Mouse (Mus musculus) neural tube, embryonic 11.5 days (tissue): ENCODE measurements around the gene Fgfrl1. TPM values are rescaled to one million over a fixed set of nuclear protein-coding genes. Genes with fewer than 3 reads are reported as not detected.

ENCODE experiments used
- ATAC-seq: fragments of 200-750 bp; cut with Nextera tagmentation; 2 replicates; pipeline ENCODE4 v1.8.0; 2017; ENCODE audit warnings: moderate number of reproducible peaks, mild to moderate bottlenecking, moderate TSS enrichment, moderate library complexity; ENCODE audit not compliant: insufficient read depth, low FRiP score, low TSS enrichment
- DNase-seq: peaks from one replicate; pipeline ENCODE4 v3.0.0-alpha.2; 2015; ENCODE audit warnings: low spot score
- H3K27ac ChIP-seq: fragments of 300-500 bp; sonication (generic); 2 replicates; pipeline ENCODE4 v1.5.1; 2014; ENCODE audit warnings: low read depth, mild to moderate bottlenecking, low read length
- H3K27me3 ChIP-seq: fragments of 300-500 bp; sonication (generic); 2 replicates; pipeline ENCODE4 v1.6.1; 2014; ENCODE audit warnings: mild to moderate bottlenecking, low read length, mixed read lengths; ENCODE audit not compliant: control insufficient read depth, insufficient read depth
- H3K36me3 ChIP-seq: fragments of 300-500 bp; sonication (generic); 2 replicates; pipeline ENCODE4 v1.6.1; 2014; ENCODE audit warnings: mild to moderate bottlenecking, low read length, moderate library complexity, mixed read lengths; ENCODE audit not compliant: control insufficient read depth, insufficient read depth
- H3K4me1 ChIP-seq: fragments of 300-500 bp; sonication (generic); 2 replicates; pipeline ENCODE4 v1.6.1; 2014; ENCODE audit warnings: low read length, mixed read lengths; ENCODE audit not compliant: control insufficient read depth, insufficient read depth
- H3K4me2 ChIP-seq: fragments of 300-500 bp; sonication (generic); 2 replicates; pipeline ENCODE4 v1.6.1; 2014; ENCODE audit warnings: low read depth, mild to moderate bottlenecking, moderate library complexity
- H3K4me3 ChIP-seq: fragments of 300-500 bp; sonication (generic); 2 replicates; pipeline ENCODE4 v1.5.1; 2014; ENCODE audit warnings: low read depth, low read length
- H3K9ac ChIP-seq: fragments of 300-500 bp; sonication (generic); 2 replicates; pipeline ENCODE4 v1.6.1; 2014; ENCODE audit warnings: mild to moderate bottlenecking, low read length
- H3K9me3 ChIP-seq: fragments of 300-500 bp; sonication (generic); 2 replicates; pipeline ENCODE4 v1.6.1; 2016; ENCODE audit warnings: low read length; ENCODE audit not compliant: control insufficient read depth
- WGBS: fragments of 180-500 bp; shearing (Covaris S2); extraction: QIAGEN DNeasy Blood & Tissue Kit; methylation state at CpG from one replicate; pipeline ENCODE4 v1.1.7; 2014; 5-methylcytosine and 5-hydroxymethylcytosine counted together
- polyA plus RNA-seq: library from polyadenylated mRNA; unstranded; fragments of >200 nt; fragmentation: Nextera tagmentation; extraction: Ambion mirVana; gene quantifications from 2 replicates; pipeline ENCODE4 v1.2.1, GENCODE M21; 2014

Fgfrl1 gene
- 26.0 and 28.6 TPM in 2 replicates for polyA plus RNA-seq

DNA sequence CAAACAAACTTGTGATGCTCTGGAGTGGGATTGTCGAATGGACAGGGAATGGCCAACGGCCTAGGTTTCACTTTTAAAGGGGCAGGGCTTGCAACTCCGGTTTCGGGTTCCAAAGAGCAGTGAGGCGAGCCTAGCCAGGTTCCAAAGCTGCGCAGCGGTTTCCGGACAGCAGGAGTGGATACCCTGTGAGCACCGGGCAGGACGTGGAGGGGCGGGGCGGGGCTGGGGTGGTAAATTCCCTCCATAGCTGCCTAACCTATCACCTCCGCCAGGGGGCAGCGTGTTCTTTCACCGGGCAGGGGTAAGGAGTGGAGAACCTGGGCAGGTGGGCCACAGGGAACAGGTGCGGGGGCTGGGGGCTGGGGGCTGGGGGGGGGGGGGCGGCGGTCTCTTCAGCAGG is at the start of gene Fgfrl1:
Gene Fgfrl1 (plus strand): TSS at position 112 of the 400 bp plus-strand sequence.
- Histone ChIP-seq H3K9me3 (no peaks in the 10 kb centered on the region), H3K27me3 (peaks cover 4% of the 10 kb centered on the region; the same call in 1 of the 2 replicates), H3K9ac (no peak within 1 kb of the TSS), H3K27ac (no peak within 1 kb of the TSS), H3K4me2 (peak within 1 kb of the TSS; percentile 78), H3K4me3 (peak within 1 kb of the TSS; percentile 95), H3K4me1 (peaks cover 24% of the 10 kb centered on the region), H3K36me3 (no peaks in the 10 kb centered on the region)
- DNase-seq: peak; percentile 45
- WGBS: under 1% methylated on average over 14 of the region's 18 CpGs
- no peak for ATAC-seq

DNA sequence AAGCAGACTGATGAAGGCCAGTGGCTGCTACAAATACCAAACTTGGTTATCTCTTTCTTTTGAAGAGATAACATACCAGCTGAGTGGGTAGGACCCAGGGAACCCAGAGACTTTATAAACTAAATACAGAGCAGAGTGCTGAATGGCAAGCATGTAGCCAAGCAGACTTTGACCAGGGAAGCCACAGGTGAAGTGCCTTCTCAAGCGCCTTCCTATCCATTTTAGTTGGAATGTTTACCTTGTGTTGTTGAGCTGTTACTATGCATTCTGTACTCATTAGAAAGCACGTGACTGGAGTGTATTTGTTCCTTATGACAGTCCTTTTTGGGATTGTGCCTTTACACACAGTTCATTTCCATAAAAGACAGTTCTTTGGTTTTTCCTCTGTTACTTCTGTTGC is 48.5 kb upstream of the Fgfrl1 start:
- Histone ChIP-seq H3K4me1 (no peaks in the 10 kb centered on the region), H3K27ac (no peak overlapping the region), H3K36me3 (peaks cover 7% of the 10 kb centered on the region), H3K27me3 (no peaks in the 10 kb centered on the region), H3K4me3 (no peak overlapping the region), H3K4me2 (no peak overlapping the region), H3K9me3 (no peaks in the 10 kb centered on the region), H3K9ac (no peak overlapping the region)
- DNase-seq (no peak), ATAC-seq (no peak)
- 90% methylated on average over 2 of the region's 2 CpGs for WGBS

DNA sequence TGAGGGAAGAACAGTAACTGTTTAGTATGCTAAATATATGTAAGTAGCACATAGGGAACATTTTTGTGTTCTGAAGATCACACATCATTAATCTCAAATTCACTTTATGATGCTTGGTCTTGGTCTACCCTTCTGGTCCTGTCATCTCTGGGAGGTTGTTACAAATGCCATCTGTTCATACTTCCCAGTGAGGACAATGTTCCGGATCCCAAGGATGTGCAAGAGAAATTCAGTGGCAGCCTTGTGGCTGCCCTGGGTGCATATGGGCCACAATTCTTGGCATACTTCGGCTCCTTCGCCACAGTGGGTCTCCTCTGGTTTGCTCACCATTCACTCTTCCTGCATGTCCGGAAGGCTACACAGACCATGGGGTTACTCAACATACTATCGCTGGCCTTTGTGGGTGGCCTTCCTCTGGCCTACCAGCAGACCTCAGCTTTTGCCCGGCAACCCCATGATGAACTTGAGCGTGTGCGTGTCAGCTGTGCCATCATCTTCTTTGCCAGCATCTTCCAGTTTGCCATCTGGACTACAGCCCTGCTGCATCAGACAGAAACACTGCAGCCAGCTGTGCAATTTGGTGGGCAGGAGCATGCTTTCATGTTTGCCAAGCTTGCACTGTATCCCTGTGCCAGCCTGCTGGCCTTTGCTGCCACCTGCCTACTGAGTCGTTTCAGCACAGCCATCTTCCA is 46.4 kb upstream of the Fgfrl1 start:
- Histone ChIP-seq H3K4me3 (no peak overlapping the region), H3K27me3 (no peaks in the 10 kb centered on the region), H3K9ac (no peak overlapping the region), H3K4me2 (no peak overlapping the region), H3K27ac (no peak overlapping the region), H3K9me3 (no peaks in the 10 kb centered on the region), H3K4me1 (no peaks in the 10 kb centered on the region), H3K36me3 (peaks cover 7% of the 10 kb centered on the region)
- 95% methylated on average over 9 of the region's 9 CpGs for WGBS
- no peak for ATAC-seq
- DNase-seq: no peak

- ATAC-seq (no peak), DNase-seq (no peak)
- Histone ChIP-seq H3K27ac (no peak overlapping the region), H3K9ac (no peak overlapping the region), H3K4me1 (no peaks in the 10 kb centered on the region), H3K9me3 (no peaks in the 10 kb centered on the region), H3K36me3 (peaks cover 7% of the 10 kb centered on the region), H3K4me2 (no peak overlapping the region), H3K4me3 (no peak overlapping the region), H3K27me3 (no peaks in the 10 kb centered on the region)
- 87% methylated on average over 3 of the region's 3 CpGs for WGBS
These were observed 45.9 kb upstream of the Fgfrl1 start for GRCm38 (mm10) chr5:108646343-108646660.

DNA sequence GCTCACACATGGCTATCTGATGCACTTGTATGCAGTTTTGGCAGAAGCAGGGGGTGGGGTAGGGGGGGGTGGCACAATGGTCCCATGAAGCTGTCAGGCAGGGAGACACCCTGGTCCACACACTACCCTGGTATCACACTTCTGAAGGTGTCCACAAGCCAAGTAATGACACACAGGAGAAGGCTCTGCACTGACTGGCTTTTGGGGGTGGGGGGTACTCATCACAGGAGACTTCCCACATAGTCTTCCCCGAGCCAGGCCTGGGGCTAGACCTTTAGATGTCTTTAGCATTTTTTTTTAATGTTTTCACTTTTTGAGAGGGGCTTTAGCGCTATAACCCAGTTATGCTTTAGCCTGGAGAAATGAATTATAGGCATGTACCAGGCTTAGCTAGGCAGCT is 44.9 kb upstream of the Fgfrl1 start:
- Histone ChIP-seq H3K4me3 (no peak overlapping the region), H3K27me3 (no peaks in the 10 kb centered on the region), H3K36me3 (peaks cover 7% of the 10 kb centered on the region), H3K9ac (no peak overlapping the region), H3K4me1 (no peaks in the 10 kb centered on the region), H3K9me3 (no peaks in the 10 kb centered on the region), H3K4me2 (no peak overlapping the region), H3K27ac (no peak overlapping the region)
- no peak for ATAC-seq
- DNase-seq: no peak
- 93% methylated on average over 2 of the region's 2 CpGs for WGBS

DNA sequence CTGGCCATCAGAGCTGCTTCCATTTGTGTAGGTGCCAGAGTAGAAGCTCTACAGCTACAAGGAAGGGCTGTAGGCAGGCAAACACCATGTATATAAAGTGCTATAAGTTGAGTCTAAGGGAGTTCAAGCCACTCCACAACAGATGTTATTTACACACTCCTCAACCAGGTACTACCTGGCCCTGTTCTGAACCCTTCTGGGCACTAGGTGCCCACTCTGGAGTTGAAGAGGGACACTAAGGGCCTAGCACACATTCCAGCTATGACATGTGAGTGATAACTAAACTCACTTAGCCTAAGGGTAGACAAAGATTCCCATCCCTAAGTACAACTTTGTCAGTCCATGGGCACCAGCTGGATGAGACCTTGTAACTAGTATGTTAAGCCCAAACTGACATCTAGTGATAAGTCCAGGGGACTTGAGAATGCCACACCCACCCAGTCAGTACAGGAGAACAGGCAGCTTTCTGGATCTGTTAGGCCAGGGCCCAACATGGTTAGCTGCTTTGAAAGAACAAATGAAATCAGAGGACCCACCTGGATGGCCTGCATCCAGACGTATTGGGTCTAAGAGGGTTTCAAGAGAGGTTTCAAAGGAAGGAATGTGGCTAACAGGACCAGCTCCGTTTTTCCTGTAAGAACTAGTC is 44.2 kb upstream of the Fgfrl1 start:
- no peak overlapping the region for H3K27ac ChIP-seq
- H3K9ac ChIP-seq: no peak overlapping the region
- no peaks in the 10 kb centered on the region for H3K27me3 ChIP-seq
- 81% methylated on average over 2 of the region's 2 CpGs for WGBS
- no peak overlapping the region for H3K4me2 ChIP-seq
- H3K4me3 ChIP-seq: no peak overlapping the region
- DNase-seq: no peak
- H3K36me3 ChIP-seq: peaks cover 7% of the 10 kb centered on the region
- H3K9me3 ChIP-seq: no peaks in the 10 kb centered on the region
- no peak for ATAC-seq
- no peaks in the 10 kb centered on the region for H3K4me1 ChIP-seq

DNA sequence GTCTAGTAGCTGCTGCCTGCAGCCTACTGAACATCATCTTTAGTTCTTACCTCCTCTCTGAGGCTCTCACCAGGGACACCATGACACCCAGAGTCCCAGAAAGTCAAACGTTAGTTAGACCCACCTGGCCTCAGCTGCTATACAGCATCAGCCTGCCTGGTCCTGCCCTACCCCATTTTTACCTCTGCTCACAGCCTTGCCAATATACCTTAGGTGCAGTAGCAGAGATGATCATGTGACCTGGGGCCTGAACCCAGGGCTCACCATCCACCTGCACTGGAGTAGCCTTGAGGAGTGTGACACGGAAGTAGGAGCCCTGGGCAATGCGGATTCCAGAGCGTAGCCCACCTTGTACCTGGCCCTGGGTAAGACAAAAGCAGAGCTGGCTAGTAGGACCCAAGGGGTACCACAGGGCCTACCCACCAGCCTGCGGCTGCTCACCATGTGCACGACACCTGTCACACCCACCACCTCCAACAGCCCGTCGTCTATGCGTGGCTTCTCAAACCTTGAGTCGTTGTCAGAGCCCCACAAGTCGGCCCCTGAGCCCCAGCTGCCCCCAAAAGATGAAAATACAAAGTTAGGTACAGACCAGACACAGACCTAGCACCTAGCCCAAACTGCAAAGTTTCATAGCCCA is 43.1 kb upstream of the Fgfrl1 start:
- no peaks in the 10 kb centered on the region for H3K4me1 ChIP-seq
- no peaks in the 10 kb centered on the region for H3K9me3 ChIP-seq
- 93% methylated on average over 11 of the region's 11 CpGs for WGBS
- ATAC-seq: no peak
- H3K27ac ChIP-seq: no peak overlapping the region
- no peak for DNase-seq
- H3K4me2 ChIP-seq: no peak overlapping the region
- peaks cover 7% of the 10 kb centered on the region for H3K36me3 ChIP-seq
- no peak overlapping the region for H3K4me3 ChIP-seq
- no peaks in the 10 kb centered on the region for H3K27me3 ChIP-seq
- no peak overlapping the region for H3K9ac ChIP-seq

GRCm38 (mm10) chr5:108650341-108650740 is 41.8 kb upstream of the Fgfrl1 start:
- Histone ChIP-seq H3K4me1 (no peaks in the 10 kb centered on the region), H3K36me3 (peaks cover 7% of the 10 kb centered on the region; the same call in 1 of the 2 replicates), H3K9me3 (no peaks in the 10 kb centered on the region), H3K27me3 (no peaks in the 10 kb centered on the region), H3K4me2 (no peak overlapping the region), H3K27ac (no peak overlapping the region), H3K4me3 (no peak overlapping the region), H3K9ac (no peak overlapping the region)
- 85% methylated on average over 7 of the region's 7 CpGs for WGBS
- ATAC-seq (no peak), DNase-seq (no peak)
